Mouse (Mus musculus): ENCODE results near the gene Camsap1. TPM values are rescaled to one million over a fixed set of nuclear protein-coding genes. Genes with fewer than 3 reads are reported as not detected.

The Camsap1 gene
- polyA plus RNA-seq, 1 experiment from 2014 or later, result 4.1 TPM

- H3K4me1 ChIP-seq (replicated peaks), result peaks cover 82% of the 10 kb centered on the region
- no peak overlapping the region for H3K9ac ChIP-seq
- 0 out of 2 replicates have a peak, but pooled peaks cover under 1% of the 10 kb centered on the region for H3K27me3 ChIP-seq
- ATAC-seq (ENCODE audit: low read depth), result no peak
- 53% methylated on average over 4 of the region's 4 CpGs for WGBS (ENCODE audit: insufficient replicate concordance)
- H3K36me3 ChIP-seq, result peaks cover 3% of the 10 kb centered on the region; the same call in 1 of the 2 replicates
- no peak overlapping the region for H3K4me3 ChIP-seq (replicated peaks)
- H3K9me3 ChIP-seq (replicated peaks), result no peaks in the 10 kb centered on the region
- 0 out of 2 replicates have a peak overlapping the region, but pooled peaks have one; percentile 1 for H3K27ac ChIP-seq
- DNase-seq, result no peak
- H3K4me2 ChIP-seq, result no peak overlapping the region
Observed at GRCm38 (mm10) chr2:25978997-25979396, 4.1 kb downstream of the Camsap1 start.

GRCm38 (mm10) chr2:25977587-25978239 is 5.4 kb downstream of the Camsap1 start:
- Histone ChIP-seq H3K4me3 (replicated peaks) (no peak overlapping the region), H3K4me1 (replicated peaks) (peaks cover 82% of the 10 kb centered on the region)
- DNase-seq, result no peak

GRCm38 (mm10) chr2:25975141-25975770 is 7.8 kb downstream of the Camsap1 start:
- ATAC-seq (ENCODE audit: low read depth) (no peak), DNase-seq (no peak)
- no peak overlapping the region for H3K9ac ChIP-seq
- H3K36me3 ChIP-seq, result peaks cover 14% of the 10 kb centered on the region
- no peaks in the 10 kb centered on the region for H3K9me3 ChIP-seq (replicated peaks)
- no peak overlapping the region for H3K4me2 ChIP-seq
- no peaks in the 10 kb centered on the region for H3K27me3 ChIP-seq
- WGBS (ENCODE audit: insufficient replicate concordance), result 67% methylated on average over 4 of the region's 4 CpGs
- H3K4me1 ChIP-seq (replicated peaks), result peaks cover 78% of the 10 kb centered on the region
- H3K27ac ChIP-seq, result no peak overlapping the region
- no peak overlapping the region for H3K4me3 ChIP-seq (replicated peaks)

More at GRCm38 (mm10) chr2:25977587-25978239, 5.4 kb downstream of the Camsap1 start:
- no peak overlapping the region for H3K27ac ChIP-seq
- no peaks in the 10 kb centered on the region for H3K9me3 ChIP-seq (replicated peaks)
- H3K27me3 ChIP-seq, result no peaks in the 10 kb centered on the region
- H3K36me3 ChIP-seq, result peaks cover 12% of the 10 kb centered on the region
- H3K9ac ChIP-seq, result no peak overlapping the region
- WGBS (ENCODE audit: insufficient replicate concordance), result 67% methylated on average over 7 of the region's 7 CpGs
- H3K4me2 ChIP-seq, result no peak overlapping the region
- ATAC-seq (ENCODE audit: low read depth), result no peak

GRCm38 (mm10) chr2:25970426-25970825 is 12.7 kb downstream of the Camsap1 start:
- peak overlapping the region; percentile 13 for H3K27ac ChIP-seq
- H3K9me3 ChIP-seq (replicated peaks), result no peaks in the 10 kb centered on the region
- no peaks in the 10 kb centered on the region for H3K27me3 ChIP-seq
- no peak overlapping the region for H3K4me3 ChIP-seq (replicated peaks)
- ATAC-seq (ENCODE audit: low read depth) (no peak), DNase-seq (no peak)
- peaks cover 39% of the 10 kb centered on the region for H3K4me1 ChIP-seq (replicated peaks)
- WGBS (ENCODE audit: insufficient replicate concordance), result 39% methylated on average over 2 of the region's 2 CpGs
- no peak overlapping the region for H3K4me2 ChIP-seq
- peaks cover 27% of the 10 kb centered on the region for H3K36me3 ChIP-seq
- H3K9ac ChIP-seq, result no peak overlapping the region

- Histone ChIP-seq H3K27me3 (no peaks in the 10 kb centered on the region), H3K4me1 (replicated peaks) (peaks cover 30% of the 10 kb centered on the region), H3K36me3 (peaks cover 38% of the 10 kb centered on the region), H3K9ac (no peak overlapping the region), H3K4me3 (replicated peaks) (no peak overlapping the region), H3K27ac (no peak overlapping the region), H3K4me2 (no peak overlapping the region), H3K9me3 (replicated peaks) (no peaks in the 10 kb centered on the region)
- ATAC-seq (ENCODE audit: low read depth), result no peak
- 83% methylated on average over 4 of the region's 4 CpGs for WGBS (ENCODE audit: insufficient replicate concordance)
- no peak for DNase-seq
Observed at GRCm38 (mm10) chr2:25969319-25969718, 13.8 kb downstream of the Camsap1 start.

GRCm38 (mm10) chr2:25949291-25949690 is 33.8 kb downstream of the Camsap1 start:
- 83% methylated on average over 3 of the region's 3 CpGs for WGBS (ENCODE audit: insufficient replicate concordance)
- DNase-seq, result no peak
- H3K36me3 ChIP-seq, result peaks cover 65% of the 10 kb centered on the region

GRCm38 (mm10) chr2:25947950-25948349 is 35.1 kb downstream of the Camsap1 start:
- Histone ChIP-seq H3K27me3 (no peaks in the 10 kb centered on the region), H3K27ac (no peak overlapping the region; the same call in 1 of the 2 replicates), H3K9ac (no peak overlapping the region), H3K36me3 (peaks cover 67% of the 10 kb centered on the region), H3K9me3 (replicated peaks) (no peaks in the 10 kb centered on the region), H3K4me1 (replicated peaks) (no peaks in the 10 kb centered on the region; the same call in 1 of the 2 replicates), H3K4me3 (replicated peaks) (no peak overlapping the region), H3K4me2 (no peak overlapping the region)
- no peak for ATAC-seq (ENCODE audit: low read depth)
- WGBS (ENCODE audit: insufficient replicate concordance), result 88% methylated on average over 3 of the region's 3 CpGs
- no peak for DNase-seq

More at GRCm38 (mm10) chr2:25949291-25949690, 33.8 kb downstream of the Camsap1 start:
- no peak overlapping the region for H3K4me2 ChIP-seq
- H3K9ac ChIP-seq, result no peak overlapping the region
- H3K27me3 ChIP-seq, result no peaks in the 10 kb centered on the region
- no peak overlapping the region for H3K4me3 ChIP-seq (replicated peaks)
- H3K27ac ChIP-seq, result no peak overlapping the region
- no peaks in the 10 kb centered on the region for H3K9me3 ChIP-seq (replicated peaks)
- no peaks in the 10 kb centered on the region; the same call in 1 of the 2 replicates for H3K4me1 ChIP-seq (replicated peaks)
- no peak for ATAC-seq (ENCODE audit: low read depth)

GRCm38 (mm10) chr2:25943822-25944221 is 39.3 kb downstream of the Camsap1 start:
- ATAC-seq (ENCODE audit: low read depth) (no peak), DNase-seq (no peak)
- no peak overlapping the region for H3K27ac ChIP-seq
- peaks cover 75% of the 10 kb centered on the region for H3K36me3 ChIP-seq
- no peaks in the 10 kb centered on the region; the same call in 1 of the 2 replicates for H3K4me1 ChIP-seq (replicated peaks)
- no peaks in the 10 kb centered on the region for H3K27me3 ChIP-seq
- no peak overlapping the region for H3K4me3 ChIP-seq (replicated peaks)
- H3K4me2 ChIP-seq, result no peak overlapping the region
- H3K9ac ChIP-seq, result no peak overlapping the region
- no peaks in the 10 kb centered on the region for H3K9me3 ChIP-seq (replicated peaks)
- WGBS (ENCODE audit: insufficient replicate concordance), result 94% methylated on average over 2 of the region's 2 CpGs

- 60% methylated on average over 6 of the region's 6 CpGs for WGBS (ENCODE audit: insufficient replicate concordance)
- H3K27me3 ChIP-seq, result no peaks in the 10 kb centered on the region
- H3K4me1 ChIP-seq (replicated peaks), result no peaks in the 10 kb centered on the region
- no peak overlapping the region for H3K4me3 ChIP-seq (replicated peaks)
- DNase-seq, result no peak
- no peak overlapping the region for H3K9ac ChIP-seq
- H3K9me3 ChIP-seq (replicated peaks), result no peaks in the 10 kb centered on the region
- no peak overlapping the region for H3K4me2 ChIP-seq
- peaks cover 96% of the 10 kb centered on the region for H3K36me3 ChIP-seq
- no peak for ATAC-seq (ENCODE audit: low read depth)
- H3K27ac ChIP-seq, result no peak overlapping the region
Observed at GRCm38 (mm10) chr2:25940503-25940902, 42.6 kb downstream of the Camsap1 start.

GRCm38 (mm10) chr2:25931249-25931859 is 51.7 kb downstream of the Camsap1 start:
- no peak overlapping the region for H3K4me2 ChIP-seq
- DNase-seq, result peak; percentile 13
- H3K9ac ChIP-seq, result no peak overlapping the region
- H3K4me3 ChIP-seq (replicated peaks), result no peak overlapping the region
- no peaks in the 10 kb centered on the region for H3K9me3 ChIP-seq (replicated peaks)
- no peaks in the 10 kb centered on the region for H3K27me3 ChIP-seq
- H3K27ac ChIP-seq, result no peak overlapping the region
- 82% methylated on average over 6 of the region's 6 CpGs for WGBS (ENCODE audit: insufficient replicate concordance)
- no peaks in the 10 kb centered on the region for H3K4me1 ChIP-seq (replicated peaks)
- no peak for ATAC-seq (ENCODE audit: low read depth)
- peaks cover 92% of the 10 kb centered on the region for H3K36me3 ChIP-seq

- Histone ChIP-seq H3K4me2 (no peak overlapping the region), H3K27ac (no peak overlapping the region)
- 92% methylated on average over 7 of the region's 7 CpGs for WGBS (ENCODE audit: insufficient replicate concordance)
Observed at GRCm38 (mm10) chr2:25927821-25928220, 55.3 kb downstream of the Camsap1 start.

More at GRCm38 (mm10) chr2:25927821-25928220, 55.3 kb downstream of the Camsap1 start:
- Histone ChIP-seq H3K4me3 (replicated peaks) (no peak overlapping the region), H3K27me3 (no peaks in the 10 kb centered on the region), H3K4me1 (replicated peaks) (no peaks in the 10 kb centered on the region), H3K9ac (no peak overlapping the region), H3K9me3 (replicated peaks) (no peaks in the 10 kb centered on the region), H3K36me3 (peaks cover 70% of the 10 kb centered on the region)
- no peak for DNase-seq
- no peak for ATAC-seq (ENCODE audit: low read depth)
